Mouse (Mus musculus) neutrophil, adult 5-6 weeks (primary cell): Measurements from ENCODE around the gene 4930578G10Rik. TPM values are rescaled to one million over a fixed set of nuclear protein-coding genes. Genes with fewer than 3 reads are reported as not detected.
"Not testable (repeated sequence)": the region's sequence is repeated elsewhere in the genome, so short reads cannot be mapped to it uniquely, and the experiment has no call there.

ENCODE experiments used
- ATAC-seq: fragments of 151-379, 151-347 bp; 2 replicates; pipeline ENCODE4 v1.8.0; 2017; ENCODE audit warnings: mild to moderate bottlenecking, moderate TSS enrichment; ENCODE audit not compliant: insufficient number of reproducible peaks, poor library complexity, low FRiP score, severe bottlenecking; ENCODE audit errors: extremely low read depth
- total RNA-seq: library from RNA; stranded (forward); fragments of 200-1000 nt; gene quantifications from 2 replicates; pipeline ENCODE4 v1.2.3, GENCODE M21; 2017

The 4930578G10Rik gene
- total RNA-seq = not detected in 2 replicates

DNA sequence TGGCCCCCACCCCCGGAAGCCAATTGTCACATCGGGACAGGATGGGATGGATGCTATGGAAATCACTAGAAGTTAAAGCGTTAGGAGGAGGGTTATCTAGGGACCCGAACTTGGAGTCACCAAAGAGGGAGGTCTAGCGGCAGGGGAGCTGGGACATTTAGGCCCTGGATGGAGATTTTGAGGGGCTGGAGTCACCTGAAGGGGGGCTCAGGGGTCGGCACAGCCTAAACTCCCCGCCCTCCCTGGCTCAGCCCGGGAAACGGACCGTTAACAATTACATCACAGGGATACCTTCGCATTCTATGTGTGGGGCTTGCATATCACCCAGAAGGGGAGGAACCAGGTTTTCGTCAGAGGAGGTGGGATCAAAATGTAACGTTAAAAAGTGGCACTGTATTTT, at the start of gene 4930578G10Rik:
Gene 4930578G10Rik, plus strand, starts transcription at position 301 of the 400 bp plus-strand sequence.
- not testable (repeated sequence) for ATAC-seq

DNA sequence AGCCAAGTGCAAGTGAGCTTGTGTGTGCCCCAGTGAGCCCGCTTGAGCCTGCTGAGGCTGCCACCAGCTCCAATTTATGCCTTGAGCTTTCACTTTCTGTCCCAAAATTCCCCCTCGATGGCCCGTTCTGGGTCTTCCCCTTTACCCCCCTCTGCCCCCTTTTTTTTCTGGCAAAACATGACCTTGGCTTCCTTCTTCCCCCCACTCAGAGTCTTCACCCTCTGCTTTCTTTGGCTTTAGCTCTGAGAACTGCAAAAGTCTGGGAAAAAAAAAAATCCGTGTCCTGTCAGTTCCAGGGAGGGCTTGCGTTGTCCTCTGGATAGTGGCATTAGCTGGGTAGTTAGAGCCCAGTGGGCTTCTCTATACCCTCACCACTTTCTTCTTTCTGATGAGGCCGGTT, 21.1 kb downstream of the 4930578G10Rik start, which contains the start of gene Ccl19:
Gene Ccl19, minus strand, starts transcription at position 101 of the 400 bp plus-strand sequence.
- not testable (repeated sequence) for ATAC-seq

DNA sequence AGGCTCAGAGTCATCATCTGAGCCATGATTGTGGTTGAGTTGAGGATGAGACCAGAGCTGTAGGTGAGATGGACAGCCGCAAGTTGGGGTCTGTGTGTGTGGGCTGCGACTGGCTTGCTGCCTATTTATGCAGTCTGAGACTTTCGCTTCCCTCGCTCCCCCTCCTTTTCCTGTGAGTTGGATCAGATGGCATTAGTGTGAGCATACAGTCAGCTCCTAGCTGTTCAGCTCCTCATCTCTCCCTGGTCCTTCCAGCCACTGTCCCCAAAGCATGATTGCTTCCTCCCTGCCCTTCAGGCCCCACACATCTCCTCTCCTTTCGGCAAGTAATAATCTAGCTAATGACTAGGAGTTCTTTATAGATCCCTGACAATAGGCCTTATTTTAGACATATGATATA, 38.5 kb downstream of the 4930578G10Rik start, which contains the start of gene Ccl21a:
Gene Ccl21a, minus strand, starts transcription at position 101 of the 400 bp plus-strand sequence.
- not testable (repeated sequence) for ATAC-seq

DNA sequence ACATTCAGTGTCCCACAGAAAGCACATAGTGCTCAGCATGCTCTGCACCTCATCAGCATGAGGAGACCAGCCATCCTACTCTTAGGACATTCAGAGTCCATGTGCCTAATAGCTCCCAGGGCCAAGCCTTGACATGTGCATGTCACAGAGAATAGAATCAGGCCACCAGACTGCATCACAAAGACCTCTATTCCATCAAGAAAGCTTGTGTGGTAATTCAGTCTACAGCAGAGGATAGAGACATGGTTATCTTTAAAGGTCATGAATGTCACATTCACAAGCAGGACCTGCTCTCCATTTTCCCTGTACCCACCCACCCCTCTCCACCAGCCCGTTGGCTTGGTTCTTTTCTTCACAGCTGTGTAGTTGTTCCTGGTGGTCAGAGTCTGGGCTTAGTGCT, 118.4 kb downstream of the 4930578G10Rik start, which contains the start of gene Fam205a1:
Gene Fam205a1, minus strand, starts transcription at position 101 of the 400 bp plus-strand sequence.
- ATAC-seq = not testable (repeated sequence)

DNA sequence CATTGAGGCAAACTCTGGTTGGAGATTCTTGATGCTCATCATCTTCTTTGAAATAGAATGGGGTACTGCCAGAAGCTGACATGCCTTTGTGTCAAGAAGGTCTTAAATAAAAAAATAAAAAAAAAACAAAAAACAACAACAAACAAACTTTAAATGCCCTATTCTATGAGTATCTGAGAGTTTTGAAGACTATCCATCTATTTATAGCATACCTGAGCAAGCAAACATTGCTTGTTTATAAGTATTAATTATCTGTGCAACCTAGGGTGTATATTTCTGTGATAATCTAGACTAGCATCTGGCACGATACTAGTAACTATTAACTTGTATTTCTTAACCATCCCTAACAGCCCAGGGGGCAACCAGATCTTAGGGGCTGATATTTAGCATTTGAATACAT, 121.3 kb downstream of the 4930578G10Rik start, which contains the start of gene Gm12394:
Gene Gm12394, minus strand, starts transcription at position 101 of the 400 bp plus-strand sequence.
- ATAC-seq = not testable (repeated sequence)

DNA sequence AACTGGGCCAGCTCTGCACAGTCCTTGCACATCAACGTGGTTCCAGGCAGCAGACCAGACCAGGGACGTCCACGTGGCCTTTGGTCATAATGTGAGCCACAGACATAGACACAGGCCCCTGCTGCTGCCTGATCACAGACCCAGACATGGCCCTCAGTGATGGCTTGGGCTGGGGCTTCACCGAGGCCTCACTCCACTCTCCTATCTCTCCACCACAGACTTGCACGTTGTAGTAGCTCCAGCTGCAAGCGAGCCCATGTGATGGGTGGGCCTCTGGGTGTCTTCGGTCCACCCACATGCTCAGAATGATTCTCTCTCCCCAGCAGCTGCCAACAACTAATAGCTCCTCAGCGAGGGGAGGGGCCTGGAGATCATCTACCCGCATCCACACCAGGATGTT, 125.1 kb downstream of the 4930578G10Rik start:
- not testable (repeated sequence) for ATAC-seq

DNA sequence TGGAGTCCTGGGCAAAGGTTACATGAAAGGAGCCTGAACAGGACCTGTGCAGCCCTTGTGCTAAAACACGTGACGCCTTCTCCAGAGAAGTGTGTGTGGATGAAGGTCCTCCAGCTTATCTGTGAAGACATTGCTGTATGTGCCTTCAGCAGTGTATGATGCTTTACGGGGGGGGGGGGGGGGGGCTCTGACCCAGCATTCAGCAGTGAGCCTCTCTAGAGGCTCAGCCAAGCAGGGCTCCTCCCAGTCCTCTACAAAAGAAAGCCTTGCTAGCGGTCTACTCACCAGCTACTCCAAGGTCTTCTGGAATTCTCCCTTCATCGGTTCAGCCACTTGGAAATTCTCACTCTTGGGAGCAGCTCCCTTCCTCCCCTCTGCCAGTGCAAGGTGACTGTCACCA, 128.1 kb downstream of the 4930578G10Rik start:
- ATAC-seq = not testable (repeated sequence)

DNA sequence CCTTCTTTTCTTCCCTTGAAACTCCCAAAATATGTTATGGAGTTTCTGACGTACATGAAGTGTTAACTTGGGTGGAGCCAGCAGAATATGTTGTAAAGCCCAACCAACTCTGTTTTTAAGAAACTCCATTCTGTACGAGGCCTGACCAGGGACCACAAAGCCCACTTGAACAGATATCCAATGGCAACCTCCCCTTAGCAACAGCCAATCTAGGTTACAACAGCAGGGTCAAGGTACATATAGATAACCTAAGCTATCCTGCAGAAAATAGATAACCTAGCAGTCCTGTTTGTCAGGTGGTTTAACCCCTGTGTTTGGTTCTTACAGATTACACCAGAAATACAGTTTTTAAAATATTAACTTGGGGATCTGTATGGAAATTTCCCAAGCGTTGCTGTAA, 132.0 kb downstream of the 4930578G10Rik start:
- no peak for ATAC-seq

DNA sequence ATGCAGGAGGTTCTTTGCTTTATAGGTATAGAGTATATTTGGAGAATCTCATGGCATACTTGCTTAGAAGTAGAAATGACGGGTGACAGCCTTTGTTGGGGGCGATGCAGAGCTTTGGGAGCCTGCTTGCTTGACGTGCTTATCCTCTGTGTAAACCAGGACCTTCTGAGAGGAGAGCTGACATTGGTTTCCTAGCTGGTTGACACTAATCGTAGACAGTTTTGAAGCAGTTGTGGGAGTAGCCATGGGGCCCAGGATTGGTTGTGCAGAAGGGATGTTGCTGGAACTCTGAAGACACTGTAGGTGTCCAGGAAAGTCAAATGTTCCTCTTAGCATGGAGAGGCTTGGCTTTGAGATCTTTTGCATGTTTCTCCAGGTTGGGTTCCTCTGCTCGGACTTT, 132.8 kb downstream of the 4930578G10Rik start:
- no peak for ATAC-seq

DNA sequence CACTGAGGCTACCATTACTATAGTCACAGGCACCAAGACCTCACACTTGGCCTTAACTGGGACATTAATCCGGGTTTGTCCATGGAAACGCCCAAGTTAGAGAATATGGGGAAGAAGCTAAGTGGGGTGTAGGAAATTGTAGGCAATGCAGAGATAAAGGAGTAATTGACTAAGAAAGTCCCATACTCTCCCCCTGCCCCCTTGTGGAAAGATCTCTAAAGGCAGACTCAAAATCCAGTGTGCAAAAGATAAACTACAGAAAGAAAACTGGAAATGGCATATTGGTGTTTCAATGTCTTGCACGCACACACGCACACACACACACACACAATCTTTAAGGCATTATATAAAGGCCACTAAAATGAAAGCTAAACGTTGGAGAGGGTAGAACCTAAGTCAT, 135.4 kb downstream of the 4930578G10Rik start:
- no peak for ATAC-seq

DNA sequence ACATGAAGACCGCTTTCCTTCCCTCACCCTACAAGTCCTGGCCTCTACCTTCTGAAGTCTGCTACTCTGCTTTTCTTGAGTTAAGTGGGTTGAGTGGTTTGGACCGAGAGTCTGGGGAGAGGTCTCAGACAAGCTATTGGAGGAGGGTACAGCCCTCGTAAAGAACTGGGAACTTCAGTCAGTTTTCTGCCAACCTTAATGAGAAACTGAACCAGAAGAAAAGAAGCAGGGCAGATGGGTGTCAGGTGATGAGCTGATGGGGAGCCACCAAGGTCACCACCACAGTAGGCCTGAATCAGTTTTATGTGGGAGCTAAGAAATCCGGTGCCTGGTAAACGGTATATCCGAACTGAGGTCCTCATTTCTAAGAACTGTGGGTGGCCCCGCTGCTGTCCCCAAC, 136.8 kb downstream of the 4930578G10Rik start:
- ATAC-seq = no peak

DNA sequence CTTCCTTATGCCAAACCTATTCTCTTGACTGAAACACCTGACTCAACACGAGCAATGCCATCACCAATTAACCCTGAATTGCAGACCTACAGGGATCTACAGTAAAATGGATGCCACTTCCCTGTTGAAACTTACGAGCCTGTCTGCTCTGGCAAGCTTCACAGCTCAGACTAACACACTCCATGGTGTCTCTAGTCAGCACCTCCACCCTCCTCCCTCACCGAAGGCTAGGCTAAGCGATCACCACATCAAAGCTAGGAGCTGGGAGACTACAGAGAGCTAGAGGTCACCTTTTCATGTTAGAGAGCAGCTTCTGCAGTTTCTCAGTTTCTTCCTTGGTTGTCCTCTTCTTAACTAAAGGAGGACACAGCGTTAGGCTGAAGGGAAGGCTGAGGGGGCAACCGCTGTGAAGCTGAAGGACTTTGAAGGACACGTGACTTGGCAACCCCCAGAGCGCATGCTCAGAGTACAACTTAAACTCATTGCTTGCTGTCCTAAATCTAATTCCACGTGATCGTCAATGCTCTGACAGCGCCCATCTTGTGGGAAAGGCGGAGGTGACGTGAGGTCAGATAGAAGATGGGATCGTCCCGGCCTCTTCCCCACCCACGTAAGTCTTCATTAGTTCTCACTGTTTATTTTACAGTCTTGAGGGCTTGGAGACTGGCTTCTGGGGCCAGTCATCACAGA, 137.5 kb downstream of the 4930578G10Rik start:
- no peak for ATAC-seq

DNA sequence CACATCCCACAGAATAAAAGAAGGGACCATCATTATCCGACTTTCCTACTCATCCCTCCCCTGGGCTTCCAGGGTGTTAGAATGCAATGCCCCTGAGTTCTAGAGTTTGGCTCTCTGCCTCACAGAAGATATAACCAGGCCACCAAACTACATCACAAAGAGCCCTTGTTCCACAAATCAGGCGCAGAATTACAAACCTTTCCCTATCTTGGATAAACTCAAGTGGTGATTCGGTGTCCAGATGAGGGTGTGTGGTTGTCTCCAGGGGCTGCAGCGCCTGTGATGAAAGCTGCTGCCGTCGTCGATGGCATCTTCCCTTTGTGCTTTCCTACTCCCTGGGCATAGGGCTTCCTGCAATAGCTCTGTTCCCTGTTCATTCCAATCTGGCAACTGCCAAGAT, 138.8 kb downstream of the 4930578G10Rik start, which contains the start of gene Fam205c:
Gene Fam205c, minus strand, starts transcription at position 101 of the 400 bp plus-strand sequence.
- ATAC-seq = no peak

DNA sequence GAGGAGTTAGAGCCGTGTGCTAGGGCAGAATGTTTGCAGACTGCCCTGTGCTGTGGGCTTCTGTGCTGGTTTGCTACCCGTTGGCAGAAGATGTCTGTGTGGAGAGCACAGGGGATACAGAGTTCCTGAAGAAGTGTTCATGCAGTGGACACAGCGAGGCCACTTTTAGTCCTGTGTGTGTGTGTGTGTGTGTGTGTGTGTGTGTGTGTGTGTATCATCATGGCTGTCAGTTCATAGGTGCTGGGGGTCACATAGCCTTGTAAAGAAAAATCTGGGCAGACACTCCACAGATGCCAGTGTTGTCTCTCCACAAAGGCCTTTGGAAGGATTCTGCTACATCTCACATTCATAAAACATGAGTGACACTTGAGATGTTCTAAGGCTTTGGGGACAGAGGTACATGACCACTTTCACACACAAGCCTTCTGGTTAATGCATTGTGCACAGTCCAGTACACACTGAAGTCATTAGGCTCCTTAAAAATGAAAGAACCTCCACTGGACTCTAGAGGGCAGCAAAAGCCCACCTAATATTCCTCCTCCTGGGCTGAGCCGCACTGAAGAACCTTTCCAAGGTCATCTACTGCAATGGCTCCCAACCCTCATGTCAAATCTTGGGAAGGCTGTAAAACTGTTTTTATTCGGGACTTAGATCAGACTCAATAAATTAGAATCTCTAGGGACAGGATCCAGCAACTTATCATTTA, 141.4 kb downstream of the 4930578G10Rik start:
- ATAC-seq = peak; percentile 74

DNA sequence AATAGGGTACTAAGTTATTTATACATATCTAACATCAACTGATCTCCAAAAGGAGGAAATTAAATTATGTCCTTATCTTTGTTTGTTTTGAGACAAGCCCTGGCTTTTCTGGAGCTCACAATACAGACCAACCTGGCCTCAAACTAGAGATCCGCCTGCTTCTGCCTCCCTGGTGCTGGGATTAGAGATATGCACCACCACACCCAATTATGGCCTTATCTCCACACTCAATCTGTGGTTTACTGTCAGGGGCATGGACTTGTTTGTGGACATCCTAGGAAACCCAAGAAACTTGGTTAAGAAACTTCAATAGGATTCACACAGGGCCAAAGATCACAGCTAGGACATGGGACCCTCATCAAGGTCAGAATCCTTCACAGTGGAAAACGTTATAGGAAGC, 142.3 kb downstream of the 4930578G10Rik start:
- ATAC-seq = no peak

DNA sequence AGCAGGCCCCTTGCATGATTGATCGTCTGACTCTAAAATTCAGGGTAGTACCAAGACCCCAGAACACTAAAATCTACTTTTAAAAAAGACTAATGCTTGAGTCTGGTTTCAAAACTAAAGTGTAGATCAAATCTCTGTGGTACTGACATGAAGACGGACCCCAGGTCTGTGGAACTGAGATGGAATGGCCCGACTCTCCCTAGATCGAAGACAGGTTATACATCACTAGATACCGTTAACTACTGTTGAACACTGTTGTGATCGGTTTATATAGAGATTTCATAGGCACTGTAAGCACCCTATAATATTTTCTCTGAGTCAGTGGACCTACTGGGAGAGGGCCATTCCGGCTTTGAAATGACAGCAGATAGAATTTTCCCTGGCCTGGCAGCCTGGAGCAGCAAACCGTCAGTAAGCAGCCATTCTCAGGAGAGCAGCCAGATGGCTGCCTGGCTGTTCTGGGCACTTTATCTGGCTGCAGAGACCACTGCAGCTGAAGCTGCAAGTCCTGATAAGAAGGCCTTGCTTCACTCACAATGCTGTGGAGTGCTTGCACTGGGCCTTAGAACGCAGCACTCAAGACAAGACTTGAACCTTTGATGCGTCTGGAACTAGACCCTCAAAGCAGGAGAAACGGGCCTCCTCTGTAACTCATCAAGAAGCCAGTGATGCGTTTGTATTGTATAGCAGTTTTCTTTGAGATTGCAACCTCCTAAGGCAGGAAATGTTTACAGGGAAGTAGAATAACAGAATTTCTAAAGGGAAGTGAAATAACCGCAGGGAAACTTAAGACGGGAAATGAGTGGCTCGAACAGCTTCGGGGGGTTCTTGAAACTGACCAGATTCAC, 144.7 kb downstream of the 4930578G10Rik start:
- ATAC-seq = no peak

DNA sequence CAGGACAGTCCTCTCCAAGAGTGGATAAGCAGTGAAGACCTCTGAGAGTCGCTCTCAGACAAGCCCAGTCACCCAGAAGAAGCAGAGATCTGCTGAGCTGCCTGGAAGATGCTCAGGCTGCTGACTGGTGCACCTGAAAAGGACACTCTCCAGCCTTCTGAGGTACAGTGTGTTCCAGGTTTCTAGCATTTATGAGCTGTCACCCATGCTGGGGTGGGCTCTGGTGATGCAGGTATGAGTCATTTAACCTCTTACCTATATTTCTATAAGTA, 145.3 kb downstream of the 4930578G10Rik start:
- no peak for ATAC-seq

DNA sequence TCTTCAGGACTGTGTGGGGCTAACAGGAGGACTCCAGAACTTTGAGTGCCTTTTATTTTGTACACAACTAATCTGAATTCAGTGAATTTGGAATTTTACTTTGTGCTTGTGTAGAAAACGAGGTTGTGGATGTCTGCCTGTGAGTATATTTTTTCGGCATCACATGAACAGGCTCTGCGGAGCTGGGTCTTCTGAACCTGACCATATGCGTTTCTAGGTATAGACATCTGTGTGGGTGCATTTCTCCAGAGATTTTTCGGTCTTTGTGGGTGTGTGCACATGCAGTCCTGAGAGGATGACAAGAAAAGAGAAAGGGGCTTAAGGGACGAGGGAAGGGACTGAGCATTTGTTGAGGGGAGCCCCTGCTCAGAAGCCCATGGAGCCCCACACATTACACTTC, 151.6 kb downstream of the 4930578G10Rik start:
- ATAC-seq = no peak

DNA sequence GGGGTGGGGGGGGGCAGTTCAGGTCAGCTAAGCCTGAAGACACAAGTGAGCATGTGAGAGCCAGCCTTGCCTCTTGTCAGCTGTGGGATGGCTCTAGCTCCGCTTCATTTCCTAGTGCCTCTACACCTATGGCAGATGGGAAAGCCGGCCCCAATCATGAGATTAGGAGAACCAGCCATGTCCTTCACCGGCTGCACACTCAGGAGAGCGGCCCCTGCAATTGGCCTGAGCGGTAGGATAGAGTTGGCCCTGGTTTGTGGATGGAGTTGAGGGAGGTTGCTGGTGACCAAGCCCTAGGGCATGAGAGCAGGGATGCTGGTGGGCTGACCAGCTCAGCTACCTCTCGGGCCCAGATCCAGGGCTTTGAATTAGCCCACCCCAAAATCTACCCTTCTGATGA, 153.5 kb downstream of the 4930578G10Rik start:
- no peak for ATAC-seq
